Mouse (Mus musculus): ENCODE data around the gene Olfr434. TPM values are rescaled to one million over a fixed set of nuclear protein-coding genes. Genes with fewer than 3 reads are reported as not detected.

Gene Olfr434
- polyA plus RNA-seq (2015; fragmentation: Nextera tagmentation; extraction: Ambion mirVana) = not detected in 2 replicates

DNA sequence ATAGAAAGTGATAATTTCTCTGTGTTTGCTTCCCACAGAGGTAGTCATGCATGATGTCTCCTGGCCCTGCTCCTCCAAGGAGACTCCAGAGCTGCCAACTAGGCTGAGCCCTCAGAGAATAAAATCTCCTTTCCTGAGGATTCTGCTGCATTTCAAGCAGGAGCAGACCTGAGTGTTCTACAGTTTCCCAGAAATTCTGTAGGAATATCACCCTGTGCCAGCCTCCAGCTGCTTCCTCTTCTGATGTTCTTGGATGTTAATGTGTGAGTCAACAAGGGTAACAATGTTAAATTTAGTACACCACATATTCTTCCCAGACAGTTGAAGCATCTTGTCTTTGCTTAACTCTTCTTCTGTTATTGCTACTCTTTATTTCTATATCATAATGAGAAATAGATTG, at the start of gene Olfr434:
Olfr434 (plus strand) TSS at position 149 of the 400 bp plus-strand sequence.

DNA sequence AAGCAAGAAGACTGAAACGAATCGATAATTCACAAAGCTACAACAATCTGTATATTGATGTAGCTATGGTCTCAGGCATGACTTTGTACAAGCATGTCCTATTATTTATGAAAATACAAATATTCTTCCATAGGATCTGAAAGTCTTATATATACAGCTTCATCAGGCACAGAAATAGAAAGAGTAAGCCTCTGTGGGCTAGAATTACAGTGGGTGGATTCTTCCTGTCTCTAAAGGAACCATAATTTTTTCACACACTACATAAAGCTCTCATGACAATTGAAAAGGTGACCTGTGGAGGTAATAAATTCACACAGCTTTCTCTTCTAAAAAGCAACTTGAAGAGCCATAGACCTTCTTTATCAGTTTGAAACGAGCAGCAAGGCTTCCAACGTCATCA, 41.0 kb upstream of the Olfr434 start, which contains the start of gene Olfr13:
Olfr13 (plus strand) TSS at position 301 of the 400 bp plus-strand sequence.

DNA sequence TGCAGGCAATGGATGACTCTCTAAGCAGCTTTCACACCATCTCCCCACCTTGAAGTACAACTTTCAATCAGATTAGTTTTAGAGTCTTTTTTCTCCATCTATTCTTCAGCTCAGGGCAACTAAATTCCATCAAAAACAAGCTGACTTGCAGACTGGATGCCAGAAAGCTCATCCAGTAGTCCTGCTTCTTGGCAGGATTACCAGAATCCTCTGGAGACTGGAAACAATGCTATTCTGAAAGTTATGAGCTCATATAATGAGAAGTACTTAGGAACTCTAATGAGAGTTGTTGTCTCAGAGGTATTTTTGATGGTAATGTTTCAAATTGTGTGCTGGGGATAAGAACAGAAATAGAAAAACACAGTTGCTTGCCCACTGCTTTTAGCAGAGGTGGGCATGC, 16.0 kb upstream of the Olfr434 start, which contains the start of gene Olfr435:
Olfr435 (plus strand) TSS at position 366 of the 400 bp plus-strand sequence.

DNA sequence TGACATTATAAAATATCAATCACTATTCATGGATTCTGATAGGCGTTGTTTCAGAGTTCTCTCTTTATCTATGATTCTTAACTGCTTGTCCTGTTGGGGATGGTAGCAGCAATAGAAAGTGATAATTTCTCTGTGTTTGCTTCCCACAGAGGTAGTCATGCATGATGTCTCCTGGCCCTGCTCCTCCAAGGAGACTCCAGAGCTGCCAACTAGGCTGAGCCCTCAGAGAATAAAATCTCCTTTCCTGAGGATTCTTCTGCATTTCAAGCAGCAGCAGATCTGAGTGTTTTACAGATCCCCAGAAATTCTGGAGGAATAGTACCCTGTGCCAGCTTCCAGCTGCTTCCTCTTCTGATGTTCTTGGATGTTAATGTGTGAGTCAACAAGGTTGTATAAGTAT, 18.4 kb downstream of the Olfr434 start, which contains the start of gene Olfr47:
Olfr47 (plus strand) TSS at position 275 of the 400 bp plus-strand sequence.

DNA sequence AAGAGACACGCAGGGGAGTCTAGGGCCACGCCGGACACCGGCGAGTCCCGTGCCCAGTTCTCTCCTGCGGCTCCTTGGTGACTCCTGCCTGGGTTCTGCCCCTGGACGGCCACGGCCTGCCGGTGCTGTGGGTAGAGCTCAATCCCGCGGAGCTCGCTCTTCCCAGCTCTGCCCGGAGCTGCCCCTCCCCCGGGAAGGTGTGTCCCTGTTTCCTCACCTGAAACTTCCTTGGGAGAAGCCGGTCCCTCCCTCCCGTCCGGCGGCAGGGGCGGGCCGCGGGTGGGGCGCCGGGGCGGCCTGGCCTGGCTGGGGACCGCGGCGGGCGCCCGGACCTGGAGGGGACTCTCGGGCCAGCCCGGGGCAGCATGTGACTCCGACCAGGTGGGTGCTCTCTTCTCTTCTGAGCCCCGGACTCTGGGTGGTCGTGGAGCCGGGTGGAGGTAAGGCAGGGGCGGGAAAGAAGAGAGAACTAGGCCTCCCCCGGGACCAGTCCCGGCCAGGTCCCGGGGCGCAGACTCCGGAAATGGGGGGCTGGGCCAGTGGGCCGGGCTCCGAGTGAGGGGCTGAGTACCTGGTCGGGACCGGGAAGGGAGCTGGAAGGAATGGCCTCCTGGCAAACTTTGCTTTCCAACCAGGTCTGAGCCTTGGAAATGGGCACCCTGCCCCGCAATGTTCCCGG, 52.7 kb downstream of the Olfr434 start, which contains the start of gene Arhgef5:
Arhgef5 (plus strand) TSS at position 220 of the 679 bp plus-strand sequence.

Other genes starting within 250 kb of the Olfr434 start
- not detected in 2 replicates for gene Olfr441, start 106.7 kb upstream of the Olfr434 start, polyA plus RNA-seq (2015; fragmentation: Nextera tagmentation; extraction: Ambion mirVana)
- gene Olfr237-ps1, start 66.5 kb upstream of the Olfr434 start, polyA plus RNA-seq (2015; fragmentation: Nextera tagmentation; extraction: Ambion mirVana) = not detected in 2 replicates
- gene Olfr437, start 49.7 kb upstream of the Olfr434 start, polyA plus RNA-seq (2015; fragmentation: Nextera tagmentation; extraction: Ambion mirVana) = not detected in 2 replicates
- not detected in 2 replicates for gene Olfr13, start 40.9 kb upstream of the Olfr434 start, polyA plus RNA-seq (2015; fragmentation: Nextera tagmentation; extraction: Ambion mirVana)
- not detected in 2 replicates for gene Olfr435, start 15.9 kb upstream of the Olfr434 start, polyA plus RNA-seq (2015; fragmentation: Nextera tagmentation; extraction: Ambion mirVana)
- not detected in 2 replicates for gene Olfr47, start 18.5 kb downstream of the Olfr434 start, polyA plus RNA-seq (2015; fragmentation: Nextera tagmentation; extraction: Ambion mirVana)
- 10.0 and 11.9 TPM in 2 replicates for gene Arhgef5, start 52.6 kb downstream of the Olfr434 start, polyA plus RNA-seq (2015; fragmentation: Nextera tagmentation; extraction: Ambion mirVana)
- gene Nobox, start 96.5 kb downstream of the Olfr434 start, polyA plus RNA-seq (2015; fragmentation: Nextera tagmentation; extraction: Ambion mirVana) = not detected in 2 replicates

All from urinary bladder, postnatal 0 days (tissue).